Mouse (Mus musculus) stomach, embryonic 15.5 days (tissue): ENCODE results near the gene Whamm. TPM values are rescaled to one million over a fixed set of nuclear protein-coding genes. Genes with fewer than 3 reads are reported as not detected.

ENCODE experiments used
- ATAC-seq: fragments of 200-750 bp; cut with Nextera tagmentation; 2 replicates; pipeline ENCODE4 v1.8.0; 2017; ENCODE audit warnings: low read depth, moderate number of reproducible peaks, moderate TSS enrichment; ENCODE audit not compliant: insufficient read depth, low FRiP score
- H3K27ac ChIP-seq: fragments of 300-500 bp; sonication (generic); 2 replicates; pipeline ENCODE4 v1.5.1; 2015; ENCODE audit warnings: mild to moderate bottlenecking, inconsistent platforms
- H3K27me3 ChIP-seq: fragments of 300-500 bp; sonication (generic); replicated peaks from 2 replicates; pipeline ENCODE4 v1.6.1; 2015; ENCODE audit warnings: inconsistent platforms
- H3K36me3 ChIP-seq: fragments of 300-500 bp; sonication (generic); 2 replicates; pipeline ENCODE4 v1.6.1; 2015; ENCODE audit warnings: inconsistent platforms
- H3K4me1 ChIP-seq: fragments of 300-500 bp; sonication (generic); 2 replicates; pipeline ENCODE4 v1.6.1; 2015; ENCODE audit warnings: inconsistent platforms
- H3K4me2 ChIP-seq: fragments of 300-500 bp; sonication (generic); 2 replicates; pipeline ENCODE4 v1.6.1; 2015; ENCODE audit warnings: mild to moderate bottlenecking, inconsistent platforms
- H3K4me3 ChIP-seq: fragments of 300-500 bp; sonication (generic); replicated peaks from 2 replicates; pipeline ENCODE4 v1.5.1; 2015; ENCODE audit warnings: inconsistent platforms
- H3K9ac ChIP-seq: fragments of 300-500 bp; sonication (generic); 2 replicates; pipeline ENCODE4 v1.6.1; 2015; ENCODE audit warnings: inconsistent platforms
- H3K9me3 ChIP-seq: fragments of 300-500 bp; sonication (generic); 2 replicates; pipeline ENCODE4 v1.6.1; 2016; ENCODE audit warnings: inconsistent platforms
- WGBS: fragments of 180-500 bp; shearing (Covaris S2); methylation state at CpG from one replicate; pipeline ENCODE4 v1.1.7; 2015; 5-methylcytosine and 5-hydroxymethylcytosine counted together
- polyA plus RNA-seq: library from polyadenylated mRNA; unstranded; fragments of >200 nt; fragmentation: Nextera tagmentation; extraction: Ambion mirVana; gene quantifications from 2 replicates; pipeline ENCODE4 v1.2.1, GENCODE M21; 2015

Gene Whamm
- polyA plus RNA-seq, 1 experiment from 2014 or later = 7.0 TPM

DNA sequence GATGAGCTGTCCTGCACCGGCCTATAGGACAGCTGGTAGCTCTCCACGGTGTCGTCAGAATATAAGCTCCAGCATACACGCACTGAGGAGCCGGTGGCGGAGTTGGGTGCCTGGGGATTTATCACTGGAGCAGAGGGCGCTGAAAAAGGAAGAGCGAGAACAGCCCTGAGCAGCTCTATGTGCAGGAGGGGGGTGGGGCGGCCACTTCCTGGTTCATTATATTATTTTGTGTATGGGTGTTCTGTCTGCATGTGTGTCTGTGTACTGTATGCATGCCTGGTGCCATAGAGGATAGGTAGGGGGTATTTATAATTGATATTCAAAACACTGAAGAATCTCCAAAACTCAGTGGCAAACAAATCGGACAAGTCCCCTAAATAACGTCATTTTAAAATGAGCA is 22.2 kb upstream of the Whamm start:
- ATAC-seq = no peak
- 0 out of 2 replicates have a peak, but pooled peaks cover 3% of the 10 kb centered on the region for H3K4me1 ChIP-seq

DNA sequence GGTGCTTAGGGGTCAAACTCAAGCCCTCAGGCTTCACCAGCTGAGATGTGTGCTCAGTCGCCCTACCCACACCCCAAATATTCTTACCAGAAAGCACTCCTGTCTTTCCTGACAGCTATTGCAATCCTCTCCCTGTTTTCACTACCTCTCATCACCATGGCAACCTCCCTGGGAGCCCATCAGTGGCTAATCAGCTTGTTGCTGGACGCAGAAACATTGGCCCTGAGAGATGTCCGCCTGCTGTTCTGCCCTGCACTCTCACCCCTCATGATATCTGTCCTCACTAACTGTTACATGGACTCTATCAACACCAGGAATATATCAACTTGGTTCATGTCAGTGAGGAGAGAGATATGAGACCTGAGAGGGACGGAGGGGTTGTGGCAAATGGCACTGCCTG is 17.5 kb upstream of the Whamm start:
- H3K4me2 ChIP-seq = no peak overlapping the region
- 0 out of 2 replicates have a peak, but pooled peaks cover 2% of the 10 kb centered on the region for H3K4me1 ChIP-seq
- H3K9ac ChIP-seq = no peak overlapping the region
- no peaks in the 10 kb centered on the region for H3K36me3 ChIP-seq
- no peak for ATAC-seq
- H3K27ac ChIP-seq = no peak overlapping the region
- 67% methylated on average over 4 of the region's 4 CpGs for WGBS
- no peaks in the 10 kb centered on the region for H3K27me3 ChIP-seq
- no peak overlapping the region for H3K4me3 ChIP-seq
- no peaks in the 10 kb centered on the region for H3K9me3 ChIP-seq

More for the DNA sequence above, 22.2 kb upstream of the Whamm start:
- Histone ChIP-seq H3K4me3 (no peak overlapping the region), H3K4me2 (no peak overlapping the region), H3K27me3 (no peaks in the 10 kb centered on the region), H3K27ac (no peak overlapping the region), H3K9me3 (no peaks in the 10 kb centered on the region), H3K9ac (no peak overlapping the region), H3K36me3 (no peaks in the 10 kb centered on the region)
- 58% methylated on average over 11 of the region's 11 CpGs for WGBS

DNA sequence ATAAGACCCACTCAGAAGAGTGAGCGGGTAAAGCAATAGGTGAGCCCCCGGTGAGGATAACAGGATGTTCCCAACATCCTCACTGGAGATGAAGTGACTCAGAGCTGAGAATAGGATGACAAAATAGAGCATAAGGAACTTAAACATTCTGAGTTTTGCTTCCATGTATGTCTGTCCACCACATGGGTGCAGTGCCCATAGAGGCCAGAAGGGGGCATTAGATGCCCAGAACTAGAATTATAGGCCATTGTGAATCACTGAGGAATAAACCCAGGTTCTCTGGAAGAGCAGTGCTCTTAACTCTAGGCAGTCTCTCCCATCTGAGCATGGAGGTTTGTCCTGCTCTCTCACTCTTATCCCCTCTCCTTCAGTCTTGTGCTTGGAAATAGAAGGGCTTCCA is 16.7 kb upstream of the Whamm start:
- H3K9ac ChIP-seq = no peak overlapping the region
- no peak overlapping the region for H3K4me2 ChIP-seq
- no peaks in the 10 kb centered on the region for H3K27me3 ChIP-seq
- H3K9me3 ChIP-seq = no peaks in the 10 kb centered on the region
- no peak overlapping the region for H3K4me3 ChIP-seq
- no peaks in the 10 kb centered on the region for H3K36me3 ChIP-seq
- H3K27ac ChIP-seq = no peak overlapping the region
- ATAC-seq = no peak
- H3K4me1 ChIP-seq = no peaks in the 10 kb centered on the region
- WGBS = 88% methylated on average over 2 of the region's 2 CpGs

DNA sequence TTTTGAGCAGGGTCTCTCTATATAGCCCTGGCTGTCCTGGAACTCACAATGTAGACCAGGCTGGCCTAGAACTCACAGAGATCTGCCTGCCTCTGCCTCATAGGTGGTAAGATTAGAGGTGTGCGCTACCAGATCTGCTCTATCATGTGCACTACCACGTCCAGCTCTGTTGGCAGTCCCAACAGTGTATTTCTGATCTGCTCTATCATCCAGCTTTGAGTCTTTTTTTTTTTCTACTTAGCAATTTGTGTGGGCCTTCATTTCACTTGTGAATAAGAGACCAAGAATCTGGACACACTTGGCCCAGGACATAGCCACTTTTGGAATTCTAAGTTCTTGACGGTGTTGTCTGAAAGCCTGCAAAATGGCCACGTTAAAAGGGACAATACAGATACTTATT is 14.2 kb upstream of the Whamm start:
- no peak overlapping the region for H3K9ac ChIP-seq
- H3K27me3 ChIP-seq = no peaks in the 10 kb centered on the region
- ATAC-seq = no peak
- 59% methylated on average over 4 of the region's 4 CpGs for WGBS
- no peaks in the 10 kb centered on the region for H3K36me3 ChIP-seq
- H3K9me3 ChIP-seq = no peaks in the 10 kb centered on the region
- H3K27ac ChIP-seq = no peak overlapping the region
- no peaks in the 10 kb centered on the region for H3K4me1 ChIP-seq
- no peak overlapping the region for H3K4me2 ChIP-seq
- no peak overlapping the region for H3K4me3 ChIP-seq

DNA sequence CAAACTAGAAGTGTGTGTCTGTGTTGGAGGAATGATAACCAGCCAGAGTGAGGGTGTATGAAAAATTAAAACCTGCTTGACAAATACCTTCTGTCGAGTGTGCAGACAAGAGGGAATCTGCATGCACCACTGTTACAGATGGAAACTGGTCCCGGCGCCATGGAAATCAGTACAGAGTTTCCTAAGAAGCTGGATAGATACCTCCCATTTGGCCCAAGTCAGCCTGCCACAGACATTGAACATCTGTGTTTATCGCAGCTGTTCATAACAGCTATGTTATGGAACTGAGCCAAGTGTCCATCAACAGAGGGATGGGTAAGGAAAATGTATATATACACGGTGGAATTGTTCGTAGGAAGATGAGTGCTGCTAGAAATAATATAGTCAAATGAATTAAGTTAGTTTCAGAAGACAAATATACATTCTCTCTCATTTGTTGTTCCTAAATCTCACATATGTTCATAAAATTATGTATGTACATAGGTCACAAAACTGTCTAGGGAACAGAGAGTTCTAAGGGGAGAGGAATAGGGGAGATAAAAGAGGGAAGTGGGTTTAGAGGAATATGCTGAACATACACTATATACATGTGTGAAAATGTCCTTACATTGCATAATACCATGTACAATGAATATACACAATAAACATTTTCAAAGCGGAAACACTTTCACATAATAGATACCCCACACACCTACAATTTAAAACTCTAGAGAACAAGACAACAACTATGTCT is 13.6 kb upstream of the Whamm start:
- Histone ChIP-seq H3K4me3 (no peak overlapping the region), H3K27me3 (no peaks in the 10 kb centered on the region), H3K27ac (no peak overlapping the region), H3K9me3 (no peaks in the 10 kb centered on the region), H3K9ac (no peak overlapping the region), H3K4me2 (no peak overlapping the region), H3K4me1 (no peaks in the 10 kb centered on the region), H3K36me3 (no peaks in the 10 kb centered on the region)
- WGBS = 41% methylated on average over 7 of the region's 7 CpGs
- ATAC-seq = no peak

DNA sequence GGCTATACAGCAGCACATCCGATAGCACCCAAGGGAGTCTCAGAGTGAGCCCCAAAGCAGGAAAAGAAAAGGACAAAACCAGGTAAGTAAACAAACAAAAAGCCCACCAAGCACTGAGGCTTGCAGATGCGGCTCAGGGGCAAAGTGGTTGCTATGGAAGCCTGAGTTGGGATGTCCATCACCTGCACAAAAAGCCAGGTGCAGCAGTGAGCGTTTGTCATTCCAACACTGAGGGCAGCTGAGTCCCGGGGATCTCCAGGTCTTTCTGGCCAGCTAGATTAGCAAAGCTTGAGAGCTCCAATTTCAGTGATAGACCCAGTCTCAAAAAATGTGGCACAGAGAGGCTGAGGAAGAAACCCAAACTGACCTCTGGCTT is 13.1 kb upstream of the Whamm start:
- no peak overlapping the region for H3K27ac ChIP-seq

DNA sequence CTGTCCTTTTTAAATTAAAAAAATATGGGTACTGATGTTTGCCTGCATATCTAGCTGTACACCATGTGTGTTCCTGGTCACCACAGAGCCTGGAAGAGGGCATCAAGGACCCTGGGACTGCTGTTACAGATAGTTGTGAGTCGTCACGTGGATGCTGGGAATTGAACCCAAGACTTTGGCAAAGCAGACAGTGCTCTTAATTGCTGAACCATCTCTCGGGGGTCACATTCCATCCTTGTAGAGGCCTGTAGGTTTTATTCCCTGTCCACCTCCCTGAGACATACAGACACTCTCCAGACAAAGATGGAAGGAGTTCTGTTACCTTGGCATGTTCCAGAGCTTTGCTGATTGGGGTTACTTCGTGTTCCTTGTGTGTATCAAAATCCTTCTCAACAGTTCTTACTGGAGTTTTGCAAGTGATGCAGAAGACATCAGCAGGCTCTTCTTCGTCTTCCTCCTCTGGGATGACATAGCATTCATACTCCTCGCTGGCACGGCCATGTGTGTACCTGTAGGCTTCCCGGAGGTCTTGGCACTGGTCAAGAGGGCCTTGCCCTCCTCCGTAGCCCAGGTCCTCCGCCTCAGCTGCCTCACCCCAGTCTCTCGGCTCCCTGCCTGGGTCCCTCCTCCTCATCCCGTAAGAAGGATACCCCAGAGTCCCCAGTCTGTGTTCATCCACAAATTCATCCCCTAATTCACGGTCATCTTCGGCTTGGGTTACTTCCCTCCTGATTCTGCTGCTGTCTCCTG is 11.7 kb upstream of the Whamm start:
- no peaks in the 10 kb centered on the region for H3K4me1 ChIP-seq
- H3K4me3 ChIP-seq = no peak overlapping the region
- no peaks in the 10 kb centered on the region for H3K36me3 ChIP-seq
- WGBS = 88% methylated on average over 14 of the region's 14 CpGs
- H3K9me3 ChIP-seq = no peaks in the 10 kb centered on the region
- no peak for ATAC-seq
- no peak overlapping the region for H3K27ac ChIP-seq
- H3K4me2 ChIP-seq = no peak overlapping the region
- H3K27me3 ChIP-seq = no peaks in the 10 kb centered on the region
- no peak overlapping the region for H3K9ac ChIP-seq

More for the DNA sequence above, 13.1 kb upstream of the Whamm start:
- no peak for ATAC-seq
- 50% methylated on average over 4 of the region's 4 CpGs for WGBS
- Histone ChIP-seq H3K36me3 (no peaks in the 10 kb centered on the region), H3K4me1 (no peaks in the 10 kb centered on the region), H3K9ac (no peak overlapping the region), H3K27me3 (no peaks in the 10 kb centered on the region), H3K4me2 (no peak overlapping the region), H3K4me3 (no peak overlapping the region), H3K9me3 (no peaks in the 10 kb centered on the region)

DNA sequence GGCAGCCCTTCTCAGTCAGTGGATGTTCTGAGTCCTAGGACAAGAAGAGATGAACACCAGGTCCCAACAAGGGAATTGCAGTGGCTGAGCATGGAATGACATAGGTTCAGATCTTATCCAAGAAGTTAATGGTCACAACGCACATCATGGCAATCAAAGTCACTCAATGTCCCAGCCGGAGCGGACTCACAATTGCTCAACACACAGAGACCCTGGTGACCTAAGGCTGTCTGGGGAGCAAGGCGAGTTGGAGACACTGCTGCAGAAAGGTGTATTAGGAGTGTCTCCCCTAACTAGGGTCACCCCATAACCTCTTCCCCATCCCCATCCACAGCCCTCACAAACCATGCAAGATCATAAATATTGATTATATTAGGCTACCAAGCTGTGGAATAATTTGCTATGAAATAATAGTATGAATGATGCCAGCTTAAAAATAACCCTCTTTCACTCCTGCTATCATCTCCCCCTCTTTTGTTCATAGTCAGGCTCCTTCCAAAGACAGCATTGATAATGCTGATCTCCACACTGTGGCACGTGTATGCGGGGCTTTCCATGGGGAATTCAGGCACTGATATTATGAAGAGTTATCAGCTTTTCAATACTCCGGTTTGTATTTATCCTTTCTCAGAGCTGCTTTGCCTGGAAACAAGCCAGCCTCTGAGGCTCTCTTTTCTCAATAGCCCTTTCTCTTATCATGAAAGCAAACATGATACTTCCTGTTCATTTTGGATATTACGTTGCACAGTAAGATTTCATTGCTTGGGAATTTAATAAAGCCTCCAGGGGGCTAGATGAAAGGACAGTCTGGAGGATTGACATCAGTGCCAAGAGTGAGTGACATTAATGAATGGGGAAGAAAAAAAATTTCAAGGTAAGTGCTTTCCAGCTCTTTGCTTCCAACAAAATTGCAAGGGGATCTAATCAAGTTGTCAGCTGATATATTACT is 10.7 kb upstream of the Whamm start:
- ATAC-seq = no peak
- 57% methylated on average over 8 of the region's 8 CpGs for WGBS

DNA sequence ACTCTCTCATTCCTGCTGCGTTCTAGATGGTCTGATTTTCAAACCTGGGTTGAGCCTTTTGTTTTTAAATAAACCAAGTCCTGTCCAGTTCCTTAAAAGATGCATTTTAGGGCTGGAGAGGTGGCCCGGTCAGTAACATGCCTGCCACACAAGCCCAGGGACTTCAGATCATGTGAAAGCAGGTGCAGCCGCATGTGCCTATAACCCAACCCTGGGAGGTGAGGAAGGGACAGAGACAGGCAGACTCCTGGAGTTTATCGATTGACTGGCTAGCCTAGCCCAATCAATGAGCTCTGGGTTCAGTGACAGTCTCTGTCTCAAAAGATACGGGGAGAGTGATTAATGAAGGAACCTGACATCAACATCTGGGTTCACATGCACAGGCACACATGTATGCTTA is 9.9 kb upstream of the Whamm start:
- H3K27ac ChIP-seq = no peak overlapping the region
- H3K9ac ChIP-seq = no peak overlapping the region
- H3K27me3 ChIP-seq = no peaks in the 10 kb centered on the region
- H3K4me3 ChIP-seq = no peak overlapping the region
- WGBS = 67% methylated on average over 5 of the region's 5 CpGs
- no peaks in the 10 kb centered on the region for H3K9me3 ChIP-seq
- no peak for ATAC-seq
- H3K4me1 ChIP-seq = no peaks in the 10 kb centered on the region
- no peak overlapping the region for H3K4me2 ChIP-seq
- H3K36me3 ChIP-seq = no peaks in the 10 kb centered on the region

More for the DNA sequence above, 10.7 kb upstream of the Whamm start:
- H3K36me3 ChIP-seq = no peaks in the 10 kb centered on the region
- no peak overlapping the region for H3K9ac ChIP-seq
- no peaks in the 10 kb centered on the region for H3K4me1 ChIP-seq
- no peaks in the 10 kb centered on the region for H3K9me3 ChIP-seq
- H3K4me3 ChIP-seq = no peak overlapping the region
- H3K27me3 ChIP-seq = no peaks in the 10 kb centered on the region
- H3K27ac ChIP-seq = no peak overlapping the region
- H3K4me2 ChIP-seq = no peak overlapping the region

DNA sequence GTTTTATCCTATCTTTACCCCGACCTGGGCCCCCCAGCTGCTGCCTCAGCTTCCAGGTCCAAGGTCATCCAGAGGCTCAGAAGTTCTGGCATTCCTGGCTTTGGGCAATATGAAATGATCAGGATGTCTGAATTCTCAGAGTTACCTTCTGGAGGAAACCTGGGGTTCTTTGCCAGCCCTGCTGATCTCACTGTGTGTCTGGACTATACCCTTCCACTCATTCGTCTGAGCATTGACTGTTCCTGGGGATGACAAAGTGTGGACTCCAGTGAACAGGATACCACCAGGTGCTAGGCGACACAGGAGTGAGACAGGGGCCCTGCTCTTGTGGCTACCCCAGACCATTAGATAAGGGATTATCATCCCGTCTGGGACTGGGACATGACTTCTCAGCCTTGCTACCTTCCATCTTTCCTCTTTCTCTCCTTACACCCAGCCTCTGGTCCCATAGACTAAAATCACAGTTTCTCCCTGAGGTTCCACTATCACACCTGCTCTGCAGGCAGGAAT is 7.5 kb upstream of the Whamm start:
- Histone ChIP-seq H3K4me2 (no peak overlapping the region), H3K9ac (no peak overlapping the region), H3K9me3 (no peaks in the 10 kb centered on the region), H3K4me3 (no peak overlapping the region), H3K36me3 (no peaks in the 10 kb centered on the region), H3K27me3 (no peaks in the 10 kb centered on the region), H3K27ac (no peak overlapping the region), H3K4me1 (no peaks in the 10 kb centered on the region)
- 73% methylated on average over 4 of the region's 4 CpGs for WGBS
- no peak for ATAC-seq

DNA sequence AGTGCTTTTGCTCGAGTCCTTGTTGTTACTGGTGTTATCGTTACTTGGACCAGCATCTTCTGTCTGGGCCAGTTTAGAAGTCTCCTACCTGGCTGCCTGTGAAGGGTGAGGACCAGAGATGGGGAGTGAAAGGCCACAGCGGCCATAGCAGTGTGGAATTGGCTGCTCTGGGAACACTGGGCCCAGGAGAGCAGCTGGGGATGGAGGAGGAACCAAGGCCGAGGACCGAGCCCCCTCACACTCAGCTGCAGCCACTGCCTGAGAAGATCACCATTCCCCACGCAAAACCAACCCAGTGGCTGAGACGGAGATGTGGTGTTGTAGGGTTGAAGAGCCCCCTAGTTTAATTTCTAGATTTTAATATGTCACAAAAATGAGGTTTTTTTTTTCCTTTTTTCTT is 6.3 kb upstream of the Whamm start:
- Histone ChIP-seq H3K27ac (no peak overlapping the region), H3K27me3 (no peaks in the 10 kb centered on the region), H3K36me3 (no peaks in the 10 kb centered on the region), H3K9me3 (no peaks in the 10 kb centered on the region), H3K4me2 (no peak overlapping the region), H3K4me3 (no peak overlapping the region), H3K4me1 (no peaks in the 10 kb centered on the region), H3K9ac (no peak overlapping the region)
- no peak for ATAC-seq
- 71% methylated on average over 7 of the region's 7 CpGs for WGBS
